Mouse (Mus musculus): Measurements from ENCODE around the gene Mcur1.
A peak's percentile ranks its signal among the peaks of the same experiment; 100 is the strongest.

Mcur1 gene

DNA sequence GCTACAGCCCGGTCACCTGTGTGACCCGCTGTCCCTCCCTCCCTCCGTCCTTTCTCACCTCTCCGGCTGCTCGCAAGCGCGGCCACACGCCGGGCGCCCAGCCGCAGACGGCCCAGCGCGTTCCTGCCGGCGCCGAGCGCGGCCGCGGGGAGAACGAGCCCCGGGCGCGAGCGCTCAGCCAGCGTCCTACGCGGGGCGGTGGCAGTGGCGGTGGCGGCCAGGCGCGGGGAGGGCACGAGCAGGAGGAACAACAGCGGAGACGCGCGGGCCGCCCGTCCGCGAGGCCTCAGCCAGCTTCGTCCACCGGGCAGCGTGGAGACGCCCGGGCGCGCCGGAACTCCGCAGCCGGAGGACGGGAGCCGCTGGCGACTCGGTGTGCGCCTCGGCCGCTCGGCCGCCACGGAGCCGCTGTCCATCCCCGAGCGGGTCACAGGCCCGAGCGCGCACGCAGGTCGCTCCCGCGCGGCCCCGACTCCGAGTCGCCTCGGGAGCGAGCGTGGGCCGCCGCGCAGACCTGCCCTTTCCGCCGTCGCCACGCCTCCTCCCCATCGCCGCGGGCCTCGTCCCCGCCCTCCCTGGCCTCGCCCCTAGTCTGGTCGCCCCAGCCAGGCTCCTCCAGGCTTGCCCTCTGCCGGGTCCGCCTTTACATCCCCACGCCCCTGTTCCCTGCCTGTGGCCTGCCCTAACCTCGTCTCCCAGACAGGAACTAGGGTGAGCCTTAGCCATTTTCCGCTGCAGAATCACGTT lies at the start of gene Mcur1:
TSS of gene Mcur1 (minus strand) at position 481 of the 747 bp plus-strand sequence.
- peak; percentile 94 for DNase-seq (ENCODE audit: low spot score)

- no peak for DNase-seq (ENCODE audit: low spot score)
Measured at GRCm38 (mm10) chr13:43608854-43609253, 48.9 kb upstream of the Mcur1 start.

DNA sequence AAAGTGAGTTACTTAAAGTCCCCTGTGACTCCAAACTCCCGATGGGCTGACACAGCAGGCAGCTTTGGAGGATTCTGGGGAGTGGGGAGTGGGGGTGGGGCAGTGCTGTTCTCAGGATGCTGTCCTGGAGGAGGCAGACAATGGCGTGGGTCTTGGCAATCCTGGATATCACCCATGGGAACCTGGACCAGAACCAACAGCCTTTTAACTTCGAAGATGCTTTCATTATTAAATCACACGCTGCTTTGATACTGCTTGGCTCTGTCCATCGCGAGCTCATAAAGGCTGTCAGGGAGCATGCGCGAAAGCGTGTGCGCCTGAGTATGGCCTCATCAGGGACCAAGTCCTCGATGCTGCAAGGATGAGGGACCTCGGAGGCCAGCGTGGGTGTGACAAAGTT lies 43.1 kb upstream of the Mcur1 start:
- no peak for DNase-seq (ENCODE audit: low spot score)

DNA sequence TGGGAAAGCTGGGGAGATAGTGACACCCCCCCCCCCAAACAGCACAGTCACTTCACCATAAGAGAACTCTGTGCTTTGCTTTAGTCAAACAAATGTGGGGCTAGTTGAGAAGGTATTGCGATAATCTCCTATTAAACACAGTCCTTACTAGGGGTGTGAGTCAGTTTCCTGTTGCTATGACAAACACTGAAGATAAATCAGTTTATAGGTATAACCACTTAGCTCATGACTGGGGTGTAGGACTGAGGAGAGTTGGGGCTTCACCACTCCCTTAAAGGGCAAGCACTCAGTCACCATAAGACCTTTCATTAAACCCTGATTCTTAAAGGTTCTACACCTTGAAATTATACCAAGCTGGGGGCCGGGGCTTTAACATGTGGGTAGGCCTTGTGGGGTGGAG lies 42.4 kb upstream of the Mcur1 start:
- no peak for DNase-seq (ENCODE audit: low spot score)

- no peak for DNase-seq (ENCODE audit: low spot score)
Measured at GRCm38 (mm10) chr13:43600967-43601366, 41.0 kb upstream of the Mcur1 start.

- peak; percentile 21 for DNase-seq (ENCODE audit: low spot score)
Measured at GRCm38 (mm10) chr13:43595896-43596295, 35.9 kb upstream of the Mcur1 start.

DNA sequence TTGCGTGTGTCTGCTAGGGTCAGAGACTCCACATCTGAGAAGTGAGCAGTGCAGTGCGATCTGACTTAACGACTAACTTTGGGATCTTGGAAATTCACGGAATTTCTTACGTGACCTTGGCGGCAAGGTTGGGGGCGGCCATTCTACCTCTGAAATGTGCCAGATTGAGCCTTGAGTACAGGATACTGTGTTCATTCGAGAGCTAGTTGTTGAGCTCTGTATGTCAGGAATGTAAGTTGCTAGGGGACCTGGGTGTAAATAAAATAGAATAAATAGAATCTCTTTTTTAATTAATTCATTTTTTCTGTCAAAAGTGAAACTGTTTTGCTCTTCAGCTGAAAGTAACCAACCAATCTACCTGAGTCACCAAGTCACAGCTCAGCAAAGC lies 32.7 kb upstream of the Mcur1 start:
- no peak for DNase-seq (ENCODE audit: low spot score)

- no peak for DNase-seq (ENCODE audit: low spot score)
Measured at GRCm38 (mm10) chr13:43591828-43592680, 32.1 kb upstream of the Mcur1 start.

DNA sequence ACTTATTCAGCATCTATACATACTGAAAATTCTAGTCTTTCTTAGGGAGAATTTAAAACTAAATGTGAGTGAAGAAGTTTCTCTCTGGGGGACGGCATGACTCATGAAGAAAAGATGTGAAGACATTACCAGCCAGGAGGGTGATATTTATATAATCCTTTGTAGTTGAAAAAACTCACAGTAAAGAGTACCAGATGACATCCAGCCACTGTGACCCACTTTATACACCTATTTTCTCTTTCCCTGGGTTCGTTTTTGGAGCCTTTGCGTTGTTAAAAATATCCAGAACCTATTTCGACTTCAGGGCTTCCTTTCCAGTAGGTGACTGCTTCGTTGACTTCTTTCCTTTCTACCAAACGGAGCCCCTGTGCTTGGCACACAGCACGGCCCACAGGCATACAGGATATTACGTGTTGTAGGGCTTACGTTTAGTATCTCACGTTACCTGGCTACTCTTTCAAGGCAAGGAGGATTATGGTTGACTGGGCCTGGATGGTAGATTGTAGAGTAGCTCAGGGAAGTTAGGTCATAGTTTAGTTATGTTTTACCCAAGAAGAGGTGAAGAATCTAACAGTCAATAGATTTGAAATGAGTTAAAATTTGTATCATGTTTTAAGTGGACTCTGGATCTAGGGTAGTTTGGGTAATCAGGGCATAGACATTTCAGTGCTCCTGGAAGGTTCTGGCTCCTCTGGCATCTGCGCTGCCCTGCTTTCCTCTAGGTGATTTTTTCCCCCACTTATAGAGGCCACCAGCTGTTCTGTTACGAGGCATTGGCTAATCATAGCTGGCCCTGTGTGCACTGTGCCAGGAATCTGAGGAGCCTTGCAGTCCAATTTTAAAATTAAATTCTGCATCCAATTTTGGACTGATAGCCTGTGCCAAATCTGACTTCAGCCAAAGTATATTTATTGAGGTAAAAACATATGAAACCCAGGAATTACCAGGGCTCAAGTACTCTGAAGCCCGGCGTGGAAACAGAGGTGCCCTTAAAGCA lies 28.2 kb upstream of the Mcur1 start:
- DNase-seq (ENCODE audit: low spot score), result no peak

- DNase-seq (ENCODE audit: low spot score), result no peak
Measured at GRCm38 (mm10) chr13:43586966-43587365, 27.0 kb upstream of the Mcur1 start.

GRCm38 (mm10) chr13:43585335-43585734 lies 25.3 kb upstream of the Mcur1 start:
- DNase-seq (ENCODE audit: low spot score), result no peak

GRCm38 (mm10) chr13:43583504-43583903 lies 23.5 kb upstream of the Mcur1 start:
- DNase-seq (ENCODE audit: low spot score), result no peak

DNA sequence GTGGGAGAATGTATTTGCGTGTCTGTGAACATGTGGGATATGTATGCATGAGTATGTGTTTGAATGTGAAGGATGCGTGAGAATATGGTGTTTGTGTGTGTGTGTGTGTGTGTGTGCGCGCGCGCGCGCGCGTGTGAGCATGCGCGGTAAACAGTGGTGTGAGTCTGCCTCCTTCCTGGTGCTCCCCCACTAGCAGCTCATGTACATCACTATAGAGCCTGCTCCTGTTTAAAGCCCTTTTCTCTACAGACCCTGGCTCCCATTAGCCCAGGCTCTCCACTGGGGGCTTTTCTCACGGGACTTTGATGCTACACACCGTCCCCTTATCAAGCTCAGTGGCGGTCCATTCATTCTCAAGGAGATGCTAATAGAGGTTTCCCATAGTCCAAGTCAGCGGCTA lies 23.0 kb upstream of the Mcur1 start:
- no peak for DNase-seq (ENCODE audit: low spot score)

DNA sequence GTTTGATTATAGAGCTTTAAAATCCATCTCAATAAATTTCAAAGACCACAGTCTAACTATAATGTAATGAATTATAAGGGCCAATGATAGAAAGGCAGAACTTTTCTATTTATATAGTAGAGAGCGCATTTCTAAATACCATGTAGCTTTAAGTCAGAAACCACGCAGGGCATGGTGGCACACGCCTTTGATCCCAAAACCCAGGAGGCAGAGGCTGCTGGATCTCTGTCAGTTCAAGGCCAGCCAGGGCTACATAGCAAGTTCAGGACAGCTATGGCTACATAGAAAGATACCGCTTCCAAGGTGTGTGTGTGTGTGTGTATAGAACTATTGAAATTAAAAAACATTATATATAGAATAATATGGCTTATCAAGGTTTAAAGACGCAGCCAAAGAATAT lies 20.7 kb upstream of the Mcur1 start:
- DNase-seq (ENCODE audit: low spot score), result no peak

DNA sequence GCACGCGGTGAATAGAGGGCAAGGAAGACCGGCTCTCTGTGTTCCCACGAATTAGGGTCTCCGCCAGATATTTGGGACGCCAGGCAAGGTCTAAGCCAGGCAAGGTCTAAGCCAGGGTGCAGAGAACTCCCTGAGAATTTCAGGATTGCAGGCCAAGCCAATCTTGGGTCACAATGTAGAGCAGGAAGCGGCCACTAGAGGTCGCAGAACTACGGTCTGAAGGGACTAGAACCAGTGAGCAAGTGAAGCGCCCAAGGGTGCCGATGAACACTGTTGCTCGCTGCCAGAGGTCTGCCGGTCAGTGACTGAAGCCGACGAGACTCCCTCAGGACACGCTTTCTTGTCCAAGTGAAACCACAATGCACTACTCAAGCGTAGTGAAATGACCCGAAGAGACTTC lies 19.7 kb upstream of the Mcur1 start:
- peak; percentile 17 for DNase-seq (ENCODE audit: low spot score)

DNA sequence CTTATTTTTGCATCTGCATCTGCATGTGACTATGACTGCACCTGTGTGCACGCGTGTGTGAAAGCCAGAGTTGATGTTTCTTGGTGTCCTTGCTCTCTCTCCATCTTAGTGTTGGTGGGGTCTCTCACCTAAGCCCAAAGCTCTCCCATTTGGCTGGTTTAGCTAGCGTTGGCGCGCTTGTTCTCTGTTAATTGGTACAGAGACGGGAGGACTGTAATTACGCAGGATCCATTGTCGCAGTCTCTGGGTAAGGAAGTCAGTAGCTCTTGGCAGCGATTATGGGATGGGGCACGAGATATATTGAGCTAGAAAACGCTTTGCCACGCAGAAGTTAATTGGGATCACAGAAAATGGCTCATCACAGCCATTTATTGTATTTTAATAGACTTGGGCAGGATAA lies 17.8 kb upstream of the Mcur1 start:
- DNase-seq (ENCODE audit: low spot score), result no peak

DNA sequence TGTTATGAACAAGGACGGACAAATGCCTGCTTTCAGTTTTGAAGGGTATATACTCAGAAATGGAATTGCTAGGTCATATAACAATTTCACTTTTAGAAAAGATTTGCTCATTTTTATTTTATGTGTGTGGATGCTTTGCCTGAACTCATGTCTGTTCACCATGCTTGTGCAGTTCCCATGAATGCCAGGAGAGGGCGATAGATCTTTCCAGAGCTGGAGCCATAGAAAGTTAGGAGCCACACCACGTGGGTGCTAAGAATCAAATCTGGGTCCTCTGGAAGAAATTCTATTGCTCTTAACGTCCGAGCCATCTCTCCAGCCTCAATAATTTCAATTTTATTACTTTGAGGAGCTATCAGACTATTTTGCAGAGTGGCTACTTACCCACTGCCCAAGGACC lies 17.3 kb upstream of the Mcur1 start:
- DNase-seq (ENCODE audit: low spot score), result no peak

- DNase-seq (ENCODE audit: low spot score), result no peak
Measured at GRCm38 (mm10) chr13:43575431-43575830, 15.4 kb upstream of the Mcur1 start.

DNA sequence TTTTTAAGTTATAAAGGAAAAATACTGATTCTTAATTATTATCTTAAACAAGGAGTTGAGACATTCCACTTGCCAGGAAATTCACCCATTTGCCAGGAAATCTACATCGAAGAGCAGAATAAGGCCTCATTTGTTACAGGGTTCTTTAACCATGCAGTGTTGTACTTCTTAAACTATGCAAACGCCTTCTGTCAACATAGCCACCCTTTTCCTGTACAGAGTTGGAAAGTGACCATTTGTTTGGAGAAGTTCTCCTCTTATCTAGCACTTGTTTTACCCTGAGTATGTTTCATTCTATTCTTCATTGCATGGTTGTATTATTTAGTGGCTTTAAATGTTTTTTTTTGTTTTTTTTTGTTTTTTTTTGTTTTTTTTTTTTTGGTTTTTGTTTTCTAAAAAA lies 14.0 kb upstream of the Mcur1 start:
- no peak for DNase-seq (ENCODE audit: low spot score)

GRCm38 (mm10) chr13:43567141-43567891 lies 7.3 kb upstream of the Mcur1 start:
- no peak for DNase-seq (ENCODE audit: low spot score)

DNA sequence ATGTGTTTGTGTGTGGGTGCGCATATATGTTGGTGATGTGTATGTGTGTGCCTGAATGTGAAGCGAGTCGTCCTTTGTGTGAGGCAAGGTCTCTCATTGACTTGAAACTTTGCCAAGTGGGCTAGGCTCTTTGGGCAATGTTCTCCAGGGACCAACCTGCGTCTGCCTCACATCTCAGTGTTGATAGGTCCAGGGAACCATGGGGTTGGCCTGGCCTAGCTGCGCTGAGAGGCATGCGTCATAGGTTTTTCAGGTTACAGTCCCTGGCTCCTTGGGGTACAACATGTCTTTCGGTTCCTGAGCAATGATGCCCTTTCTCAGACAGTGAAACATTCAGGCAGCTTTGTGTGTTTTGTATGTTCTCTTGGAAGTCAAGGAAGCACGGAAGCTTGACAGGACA lies 6.2 kb upstream of the Mcur1 start:
- DNase-seq (ENCODE audit: low spot score), result no peak

All from yolk sac, embryonic 10.5 days (tissue).